Mouse (Mus musculus) megakaryocyte, adult 5-6 weeks (primary cell): ENCODE measurements around the gene Pcgf6. TPM values are rescaled to one million over a fixed set of nuclear protein-coding genes. Genes with fewer than 3 reads are reported as not detected.
"Not testable (repeated sequence)": the region's sequence is repeated elsewhere in the genome, so short reads cannot be mapped to it uniquely, and the experiment has no call there.

Experiments
- ATAC-seq: 2 replicates; pipeline ENCODE4 v1.8.0; 2016; ENCODE audit warnings: mild to moderate bottlenecking, inconsistent platforms; ENCODE audit not compliant: poor library complexity, severe bottlenecking
- total RNA-seq, 2 experiments: library from RNA; stranded (forward) in 1 of 2; stranded (reverse) in 1 of 2; fragments of 153-499, 151-499 nt in 1 of 2; fragments of 221-1000, 200-1000 nt in 1 of 2; gene quantifications; 2 replicates each; pipeline versions ENCODE4 v1.2.3 to v1.2.4; 2015 to 2017

Pcgf6 gene
- total RNA-seq, 2 experiments from 2014 or later, result 0.81 to 5.4 TPM

DNA sequence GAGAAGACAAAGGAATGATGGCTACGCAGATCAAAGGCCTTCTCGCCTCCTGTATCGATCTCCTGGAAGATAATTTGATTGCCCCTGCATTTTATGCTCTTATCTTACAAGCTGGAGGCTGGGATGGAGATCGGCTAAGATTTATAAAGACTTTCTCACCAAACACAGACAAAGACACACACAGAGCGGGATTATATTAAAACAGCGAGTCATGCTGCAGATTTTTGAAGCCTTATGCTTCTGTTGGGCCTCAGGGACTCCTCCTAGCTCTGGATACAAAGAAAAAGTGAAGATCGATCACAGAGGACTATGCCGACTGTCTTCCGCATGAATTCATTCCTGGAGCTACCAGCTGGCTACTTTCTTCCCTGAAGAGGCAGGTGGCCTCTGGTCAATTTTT is 20.9 kb downstream of the Pcgf6 start:
- no peak for ATAC-seq

DNA sequence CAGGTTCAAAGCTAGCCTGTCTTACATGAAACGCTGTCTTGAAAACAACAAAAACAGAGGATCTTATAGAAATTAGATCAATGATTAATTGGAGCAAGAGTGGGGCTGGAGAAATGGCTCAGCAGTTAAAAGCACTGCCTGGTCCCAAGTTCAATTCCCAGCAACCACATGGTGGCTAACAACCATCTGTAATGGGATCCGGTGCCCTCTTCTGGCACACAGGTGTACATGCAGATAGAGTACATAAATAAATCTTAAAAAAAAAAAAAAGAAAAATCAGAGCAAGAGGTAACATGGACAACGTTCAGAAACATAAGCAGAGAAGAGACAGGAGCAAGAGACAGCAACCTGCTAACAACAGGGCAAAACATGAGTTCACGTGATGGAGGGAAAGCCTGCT is 24.2 kb downstream of the Pcgf6 start:
- ATAC-seq, result no peak

DNA sequence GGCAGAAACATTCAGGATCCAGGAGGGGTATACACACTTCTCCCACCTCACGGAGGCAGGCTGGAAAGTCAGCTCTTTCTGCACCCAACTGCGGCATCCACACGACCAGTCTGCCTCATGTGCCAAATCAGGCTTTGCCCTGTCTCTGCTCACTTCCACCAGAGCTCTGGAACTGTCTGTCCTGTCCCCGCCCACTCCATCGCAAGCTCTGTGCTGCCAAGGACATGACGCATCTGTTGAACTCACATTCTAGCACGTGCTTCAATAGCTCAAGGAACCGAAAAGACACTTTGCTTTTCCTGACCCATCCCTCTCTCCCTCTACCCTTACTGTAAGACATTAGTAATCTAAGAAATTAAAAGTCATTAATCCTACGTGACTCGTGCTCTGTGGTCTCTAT is 25.8 kb downstream of the Pcgf6 start:
- ATAC-seq, result no peak

DNA sequence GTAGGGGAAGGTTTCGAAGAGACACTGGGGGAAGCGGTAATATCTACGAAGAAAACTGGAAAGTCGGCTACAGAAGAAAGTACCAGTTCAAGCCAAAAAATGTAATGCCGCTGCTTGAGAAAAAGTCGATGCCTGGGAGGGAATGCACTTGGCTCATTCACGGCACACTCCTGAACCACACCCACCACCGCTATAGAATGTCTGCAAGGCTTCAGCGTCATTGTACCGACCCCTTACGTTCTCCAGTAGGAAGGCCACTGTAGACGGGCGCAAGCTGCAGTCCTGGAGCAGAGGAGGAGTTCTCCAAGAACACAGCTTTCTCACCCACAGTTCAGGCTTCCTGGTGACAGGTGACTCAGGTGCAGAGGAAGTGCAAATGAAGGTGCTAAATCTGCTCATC is 27.2 kb downstream of the Pcgf6 start:
- ATAC-seq, result no peak

DNA sequence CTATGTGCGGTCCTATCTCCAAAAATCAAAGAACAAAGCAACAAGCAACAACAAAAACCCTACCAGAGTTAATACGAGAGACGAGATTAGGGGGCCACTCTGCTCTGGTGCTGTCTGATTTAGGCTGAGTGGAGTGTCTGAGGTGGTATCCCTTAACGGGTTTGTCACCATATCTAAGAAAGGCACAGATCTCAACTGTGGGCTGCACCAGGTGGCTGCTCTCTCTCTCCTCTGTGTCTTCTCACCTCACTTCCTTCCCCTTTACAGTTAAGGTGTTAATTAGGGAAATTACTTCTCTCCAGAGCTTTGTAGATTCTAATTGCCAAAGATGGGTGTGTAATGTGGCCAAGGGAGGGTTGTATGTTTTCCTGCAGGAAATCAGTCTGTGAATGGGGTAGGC is 28.0 kb downstream of the Pcgf6 start:
- ATAC-seq, result no peak

DNA sequence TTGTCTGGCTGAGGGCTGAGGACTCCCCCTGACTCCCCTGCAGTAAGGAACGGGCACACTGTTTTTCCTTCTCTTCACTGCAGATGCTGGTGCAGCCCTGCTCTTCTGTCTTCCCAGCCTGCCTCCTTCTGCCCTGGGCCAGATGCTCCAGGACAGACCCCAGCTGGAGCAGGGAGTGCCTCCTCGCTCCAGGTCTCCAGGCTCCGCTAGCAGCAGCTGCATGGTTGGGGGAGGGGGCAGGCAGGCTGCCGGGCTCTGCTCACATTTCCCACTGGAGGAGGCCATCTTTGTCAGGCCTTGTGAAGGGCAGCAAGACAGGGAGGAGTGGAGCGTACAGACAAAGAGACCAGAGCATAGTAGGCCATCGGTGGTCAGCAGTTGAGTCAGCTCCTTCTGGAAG is 31.4 kb downstream of the Pcgf6 start:
- ATAC-seq, result no peak

DNA sequence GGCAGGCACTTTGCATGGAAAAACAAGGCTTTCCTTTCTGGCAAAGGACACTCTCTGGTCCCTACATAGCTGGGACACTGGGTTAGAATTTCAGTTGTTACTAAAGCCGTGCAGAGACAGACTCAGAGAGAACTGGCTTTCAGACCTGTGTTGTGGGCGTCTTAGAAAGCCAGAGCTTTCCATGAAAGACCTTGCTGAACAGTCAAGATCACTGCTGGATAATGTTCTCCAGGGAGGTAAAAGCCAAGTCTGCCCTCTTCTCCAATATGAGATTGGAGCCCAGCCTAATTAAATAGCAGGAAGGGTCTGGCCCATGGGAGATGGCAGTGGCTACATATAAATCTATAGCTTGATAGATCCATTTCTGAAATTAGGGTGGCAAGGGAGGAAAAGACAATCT is 32.4 kb downstream of the Pcgf6 start:
- no peak for ATAC-seq

DNA sequence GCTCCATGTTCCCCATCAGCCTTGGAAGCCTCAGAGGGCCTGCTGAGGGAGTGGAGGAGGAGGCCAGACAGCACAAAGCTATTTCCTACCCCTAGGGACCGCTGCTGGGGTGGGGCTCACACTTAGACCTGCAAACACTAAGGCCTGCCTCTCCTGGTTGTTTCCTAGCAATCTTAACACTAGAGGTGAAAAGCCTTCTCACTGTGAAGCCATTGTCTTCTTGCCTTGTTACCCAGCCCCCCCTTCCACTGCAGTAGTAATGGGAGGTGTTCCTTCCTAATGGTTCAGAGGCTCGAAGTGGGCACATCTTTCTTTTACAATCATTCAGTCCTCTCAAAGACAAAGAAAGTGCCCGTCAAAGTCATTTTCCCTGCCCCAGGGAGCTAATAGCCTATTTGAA is 32.9 kb downstream of the Pcgf6 start:
- ATAC-seq, result no peak

DNA sequence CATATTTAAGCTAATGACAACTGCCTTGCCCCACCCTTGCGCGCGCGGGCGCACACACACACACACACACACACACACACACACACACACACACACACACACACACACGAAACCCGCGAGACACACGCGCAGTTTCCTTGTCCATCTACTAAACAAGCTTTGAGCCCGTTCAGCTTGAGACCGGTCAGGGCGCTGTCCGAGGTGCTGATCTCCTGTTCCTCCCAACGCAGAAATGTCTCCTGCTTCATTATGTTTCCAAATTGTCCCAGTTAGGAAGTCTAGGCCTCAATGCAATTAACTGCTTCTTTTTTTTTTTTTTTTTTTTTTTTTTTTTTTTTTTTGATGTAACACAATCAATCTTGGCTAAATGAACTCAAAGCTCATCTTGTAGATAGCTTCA is 34.2 kb downstream of the Pcgf6 start:
- ATAC-seq, result no peak

DNA sequence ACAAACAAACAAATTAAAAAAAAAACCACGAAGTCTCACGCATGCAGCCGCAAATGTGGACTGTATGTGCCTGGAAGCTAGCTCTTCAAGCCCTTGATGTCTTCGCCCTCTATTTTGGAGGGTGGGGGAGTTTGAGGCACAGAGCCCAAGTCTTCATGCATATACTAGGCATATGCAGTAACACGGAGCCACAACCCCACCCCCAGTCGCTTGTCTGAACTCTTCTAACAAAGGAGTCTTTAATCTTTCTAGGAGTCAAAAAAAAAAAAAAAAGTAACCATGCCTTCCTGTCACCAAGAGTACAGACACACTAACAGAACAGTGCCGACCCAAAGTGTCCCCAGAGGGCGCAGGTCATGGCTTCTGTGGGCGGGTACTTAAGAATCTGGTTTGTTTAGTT is 34.7 kb downstream of the Pcgf6 start:
- no peak for ATAC-seq

DNA sequence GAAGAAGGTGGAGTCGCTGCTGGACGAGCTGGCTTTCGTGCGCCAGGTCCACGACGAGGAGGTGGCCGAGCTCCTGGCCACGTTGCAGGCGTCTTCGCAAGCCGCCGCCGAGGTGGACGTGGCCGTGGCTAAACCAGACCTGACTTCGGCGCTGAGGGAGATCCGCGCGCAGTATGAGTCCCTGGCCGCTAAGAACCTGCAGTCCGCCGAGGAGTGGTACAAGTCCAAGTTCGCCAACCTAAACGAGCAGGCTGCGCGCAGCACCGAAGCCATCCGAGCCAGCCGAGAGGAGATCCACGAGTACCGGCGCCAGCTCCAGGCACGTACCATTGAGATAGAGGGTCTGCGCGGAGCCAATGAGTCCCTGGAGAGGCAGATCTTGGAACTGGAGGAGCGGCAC is 35.3 kb downstream of the Pcgf6 start:
- no peak for ATAC-seq

DNA sequence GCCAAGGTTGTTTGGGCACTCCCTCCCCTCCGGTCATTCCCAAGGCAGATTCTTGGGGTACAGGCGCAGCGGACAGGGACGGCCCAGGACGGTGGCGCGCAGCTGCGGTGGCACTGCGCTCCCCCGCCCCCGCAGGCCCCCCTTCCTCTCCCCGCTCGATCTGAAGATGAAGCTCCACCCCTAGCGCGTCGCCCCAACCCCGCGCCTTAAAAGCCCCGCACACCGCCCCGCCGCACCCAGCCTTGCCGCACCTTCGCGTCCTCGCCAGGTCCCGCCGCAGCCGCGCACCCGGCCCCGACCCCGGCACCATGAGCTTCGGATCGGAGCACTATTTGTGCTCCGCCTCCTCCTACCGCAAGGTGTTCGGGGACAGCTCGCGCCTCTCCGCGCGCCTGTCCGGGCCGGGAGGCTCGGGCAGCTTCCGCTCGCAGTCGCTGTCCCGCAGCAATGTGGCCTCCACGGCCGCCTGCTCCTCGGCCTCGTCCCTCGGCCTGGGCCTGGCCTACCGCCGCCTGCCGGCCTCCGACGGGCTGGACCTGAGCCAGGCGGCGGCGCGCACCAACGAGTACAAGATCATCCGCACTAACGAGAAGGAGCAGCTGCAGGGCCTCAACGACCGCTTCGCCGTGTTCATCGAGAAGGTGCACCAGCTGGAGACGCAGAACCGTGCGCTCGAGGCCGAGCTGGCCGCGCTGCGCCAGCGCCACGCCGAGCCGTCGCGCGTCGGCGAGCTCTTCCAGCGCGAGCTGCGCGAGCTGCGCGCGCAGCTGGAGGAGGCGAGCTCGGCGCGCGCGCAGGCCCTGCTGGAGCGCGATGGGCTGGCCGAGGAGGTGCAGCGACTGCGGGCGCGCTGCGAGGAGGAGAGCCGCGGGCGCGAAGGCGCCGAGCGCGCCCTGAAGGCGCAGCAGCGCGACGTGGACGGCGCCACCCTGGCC is 36.0 kb downstream of the Pcgf6 start, which contains the start of the genes Ina and Nt5c2:
Gene Ina, plus strand, starts transcription at position 252 of the 935 bp plus-strand sequence.
Gene Nt5c2, minus strand, starts transcription at position 707 of the 935 bp plus-strand sequence.
- no peak; the same call in 1 of the 2 replicates for ATAC-seq

DNA sequence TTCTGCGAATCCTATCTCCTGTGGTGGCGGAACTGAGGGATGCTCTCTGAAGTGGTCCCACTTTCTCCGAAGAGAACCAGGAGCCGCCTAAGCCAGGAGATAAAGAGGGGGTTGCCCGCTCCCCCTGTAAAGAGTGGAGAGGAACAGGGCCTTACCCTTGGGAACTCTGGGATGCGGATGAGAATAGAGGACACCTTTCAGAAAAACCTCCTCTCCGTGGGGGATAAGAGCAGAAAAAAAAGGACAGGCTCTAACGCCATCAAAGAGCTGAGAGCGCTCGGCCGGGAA is 36.6 kb downstream of the Pcgf6 start:
- ATAC-seq, result no peak

DNA sequence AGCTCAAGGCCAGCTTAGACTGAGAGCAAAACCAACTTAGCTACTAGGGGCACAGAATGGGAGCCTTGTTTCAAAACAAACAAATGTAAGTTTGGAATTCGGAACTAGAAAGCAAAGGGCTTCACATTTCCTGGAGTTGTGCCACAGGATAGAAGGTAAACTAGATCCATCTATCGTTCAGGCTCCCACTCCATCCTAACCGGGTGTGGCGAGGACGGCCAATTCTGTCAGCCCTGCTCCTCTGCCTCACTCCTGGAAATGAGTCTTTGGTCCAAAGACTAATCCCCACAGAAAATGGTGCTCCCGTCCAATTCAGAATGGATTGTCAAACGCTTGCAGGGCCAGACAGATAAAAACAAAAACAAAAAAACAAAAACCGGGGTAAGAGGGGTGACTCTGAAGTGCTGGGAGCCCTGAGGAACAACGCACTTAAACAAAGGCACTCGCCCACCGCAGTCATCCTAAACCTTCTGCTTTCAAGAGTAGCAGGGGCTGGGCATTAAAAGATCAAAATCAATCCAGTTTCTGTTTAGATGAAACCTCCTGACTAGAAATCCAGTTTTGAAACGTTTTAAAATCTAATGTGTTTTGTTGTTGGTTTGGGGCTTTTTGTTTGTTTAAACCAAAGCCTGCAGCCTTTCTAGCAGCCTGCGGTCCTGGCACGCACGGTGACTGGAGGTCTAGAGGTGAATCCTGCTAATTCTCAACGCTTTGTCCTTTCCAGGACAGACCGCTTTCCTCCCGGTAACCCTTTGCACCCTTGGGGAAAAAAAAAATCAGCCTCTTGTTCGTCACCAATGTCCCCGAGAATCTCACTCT is 37.2 kb downstream of the Pcgf6 start:
- ATAC-seq, result no peak

DNA sequence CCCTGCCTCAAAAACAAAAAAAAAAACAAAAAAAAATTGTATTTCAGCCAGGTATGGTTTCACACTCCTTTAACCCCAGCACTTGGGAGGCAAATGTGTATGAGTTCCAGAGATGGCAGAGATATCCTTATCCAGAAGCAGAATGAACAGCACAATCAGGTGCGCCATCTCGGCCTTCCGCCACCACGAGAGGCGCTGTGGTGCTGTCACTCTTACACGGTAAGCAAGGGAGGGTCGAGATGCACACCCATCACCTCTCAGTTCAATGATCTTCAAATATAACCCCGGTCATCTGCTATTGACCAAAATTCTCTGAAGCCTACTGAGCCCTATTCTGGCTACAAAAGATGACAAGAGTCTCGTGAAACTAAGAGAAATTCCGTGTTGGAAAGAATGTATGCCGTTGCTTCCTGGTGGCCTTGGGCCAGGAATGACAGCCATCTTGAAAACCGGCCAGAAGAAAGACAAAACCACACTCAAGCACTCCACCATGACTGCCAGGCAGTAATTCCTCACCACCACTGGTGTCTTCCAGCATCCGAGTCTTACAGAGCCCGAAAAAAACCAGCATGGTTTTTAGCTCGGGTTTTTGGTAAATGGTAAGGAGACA is 38.1 kb downstream of the Pcgf6 start:
- ATAC-seq, result no peak

DNA sequence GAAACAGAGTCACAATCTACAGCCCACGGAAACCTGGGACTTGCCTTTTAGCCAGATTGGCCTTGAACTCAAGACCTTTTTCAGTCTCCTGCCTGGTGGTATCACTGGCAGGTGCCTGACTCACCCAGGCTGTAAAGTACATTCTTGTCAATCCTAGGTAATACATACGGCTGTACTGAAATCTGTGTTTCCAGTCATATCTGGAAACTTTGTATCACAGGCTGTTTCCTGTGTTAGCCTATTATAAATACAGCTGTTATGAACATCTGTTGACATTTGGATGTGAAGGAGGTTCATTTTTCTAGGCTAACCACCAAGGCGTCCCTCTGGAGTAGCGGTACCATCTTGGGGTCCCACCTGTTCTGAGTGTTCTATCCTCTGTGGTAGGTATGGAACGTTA is 40.8 kb downstream of the Pcgf6 start:
- ATAC-seq, result no peak

DNA sequence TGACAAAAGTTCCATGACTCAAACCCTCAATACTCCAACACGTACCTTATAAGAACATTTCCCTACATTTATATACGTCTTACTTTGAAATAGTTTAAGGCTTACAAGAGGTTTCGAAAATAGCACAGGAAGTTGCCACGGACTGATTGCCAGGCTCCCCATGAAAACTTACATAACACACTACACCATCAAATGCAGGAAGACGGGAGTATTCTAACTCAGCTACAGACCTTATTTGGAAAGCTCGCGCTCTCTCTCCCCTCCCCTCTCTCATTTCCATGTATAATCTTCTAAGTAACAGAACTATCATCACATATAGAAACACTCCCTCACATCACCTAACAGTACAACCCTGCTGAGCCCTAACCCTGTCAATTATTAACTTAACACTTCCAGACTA is 41.3 kb downstream of the Pcgf6 start:
- ATAC-seq, result no peak

DNA sequence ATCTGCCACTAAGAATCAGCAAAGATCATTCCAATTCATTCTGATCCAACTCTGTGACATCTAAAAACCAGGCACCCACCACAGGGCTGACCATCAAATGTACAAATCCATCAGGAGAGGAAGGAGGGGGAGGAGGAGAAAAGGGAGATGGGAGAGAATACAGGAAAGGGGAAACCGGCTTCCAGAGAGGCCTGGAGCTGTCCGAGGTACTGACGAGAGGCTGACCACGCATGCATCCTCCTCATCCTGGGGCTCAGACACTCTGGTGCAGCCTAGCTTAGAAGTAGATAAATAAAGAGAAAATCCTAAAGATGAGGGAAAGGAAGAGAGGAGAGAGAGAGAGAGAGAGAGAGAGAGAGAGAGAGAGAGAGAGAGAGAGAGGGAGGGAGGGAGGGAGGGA is 44.4 kb downstream of the Pcgf6 start:
- ATAC-seq, result no peak

DNA sequence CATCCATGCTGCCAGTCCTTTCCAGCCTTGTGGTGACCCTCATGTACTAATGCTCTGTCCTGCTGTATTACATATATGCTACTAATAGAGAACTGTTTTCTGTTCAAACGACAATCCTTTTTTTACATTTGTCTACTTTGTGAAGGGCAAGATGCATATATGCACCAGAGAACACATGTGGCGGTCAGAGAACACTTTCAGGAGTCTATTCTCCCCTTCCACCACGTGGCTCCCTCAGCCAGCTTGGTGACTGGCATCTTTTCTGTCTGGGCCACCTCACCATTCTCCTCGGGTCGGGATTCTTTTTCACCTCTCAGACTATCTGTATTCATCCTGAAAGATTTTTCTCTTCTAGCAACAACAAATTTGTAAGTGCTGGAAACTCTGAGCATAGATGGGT is 44.8 kb downstream of the Pcgf6 start:
- no peak for ATAC-seq

DNA sequence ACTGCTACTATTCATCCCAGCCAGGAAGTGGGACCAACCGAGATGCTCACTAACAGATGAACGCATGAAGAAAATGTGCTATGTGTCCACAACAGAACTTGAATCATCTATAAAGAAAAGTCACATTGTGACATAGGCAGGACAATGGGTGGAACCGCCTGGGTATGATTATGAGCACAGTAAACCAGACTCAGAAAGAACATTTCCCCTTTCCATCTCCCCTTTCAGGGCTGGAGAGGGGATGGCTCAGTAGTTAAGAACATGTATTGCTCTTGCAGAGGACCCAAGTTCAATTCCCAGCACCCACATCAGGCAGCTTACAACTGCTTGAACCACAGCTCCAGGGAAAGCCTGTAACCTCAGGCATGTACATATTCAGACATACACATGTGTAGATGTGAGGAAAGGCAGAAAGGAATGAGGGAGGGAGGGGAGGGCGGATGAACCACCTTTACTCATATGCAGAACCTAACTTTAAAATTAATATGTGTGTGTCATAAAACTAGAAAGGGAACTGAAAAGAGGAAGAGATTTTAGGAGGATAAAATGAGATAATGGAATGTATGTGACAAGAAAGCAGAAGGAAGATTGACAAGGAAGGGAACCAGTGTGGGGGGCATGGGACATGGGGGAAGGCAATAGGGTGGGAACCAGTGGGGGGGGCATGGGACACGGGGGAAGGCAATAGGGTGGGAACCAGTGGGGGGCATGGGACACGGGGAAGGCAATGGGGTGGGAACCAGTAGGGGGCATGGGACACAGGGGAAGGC is 46.8 kb downstream of the Pcgf6 start:
- peak; percentile 49 for ATAC-seq

DNA sequence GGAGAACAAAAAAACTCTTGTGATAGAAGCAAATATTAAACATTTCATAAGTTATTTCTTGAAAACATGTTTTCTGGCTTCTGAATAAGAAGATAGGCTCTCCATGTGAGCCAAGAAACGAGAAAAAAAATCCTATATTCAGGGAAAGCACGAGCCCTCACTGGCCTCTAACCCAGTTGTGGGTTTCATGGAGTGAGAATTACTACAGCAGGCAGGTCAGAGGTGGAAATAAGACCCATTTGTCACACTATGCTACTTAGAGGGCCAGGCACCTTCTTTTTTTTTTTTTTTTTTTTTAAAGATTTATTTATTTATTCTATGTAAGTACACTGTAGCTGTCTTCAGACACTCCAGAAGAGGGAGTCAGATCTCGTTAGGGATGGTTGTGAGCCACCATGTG is 50.3 kb downstream of the Pcgf6 start:
- not testable (repeated sequence) for ATAC-seq
